Mouse (Mus musculus) neural tube, embryonic 10.5 days (tissue): Measurements from ENCODE around the gene Zfp318.
A peak's percentile ranks its signal among the peaks of the same experiment; 100 is the strongest.

Source experiments
- DNase-seq: peaks from one replicate; pipeline ENCODE4 v3.0.0-alpha.2; 2017; ENCODE audit warnings: low spot score; ENCODE audit errors: extremely low spot score

Gene Zfp318

GRCm38 (mm10) chr17:46383294-46384060 is at the start of gene Zfp318:
Gene Zfp318, plus strand, starts transcription at chr17:46383731.
- peak; percentile 98 for DNase-seq

DNA sequence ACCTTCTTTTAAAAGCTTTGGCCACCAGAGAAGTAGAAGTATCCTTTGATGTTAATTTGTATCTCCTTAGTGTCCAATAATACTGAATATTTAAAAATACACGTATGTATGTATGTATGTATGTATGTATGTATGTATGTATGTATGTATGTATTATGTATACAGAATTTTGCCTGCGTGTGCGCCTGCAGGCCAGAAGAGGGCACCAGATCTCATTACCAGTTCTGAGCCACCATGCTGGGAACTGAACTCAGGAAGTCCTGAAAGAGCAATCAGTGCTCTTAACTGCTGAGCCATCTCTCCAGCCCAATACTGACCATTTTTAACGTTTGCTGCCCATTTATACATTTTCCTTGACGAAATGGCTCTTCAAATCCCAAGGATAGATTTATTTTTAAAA is 47.1 kb upstream of the Zfp318 start:
- no peak for DNase-seq

DNA sequence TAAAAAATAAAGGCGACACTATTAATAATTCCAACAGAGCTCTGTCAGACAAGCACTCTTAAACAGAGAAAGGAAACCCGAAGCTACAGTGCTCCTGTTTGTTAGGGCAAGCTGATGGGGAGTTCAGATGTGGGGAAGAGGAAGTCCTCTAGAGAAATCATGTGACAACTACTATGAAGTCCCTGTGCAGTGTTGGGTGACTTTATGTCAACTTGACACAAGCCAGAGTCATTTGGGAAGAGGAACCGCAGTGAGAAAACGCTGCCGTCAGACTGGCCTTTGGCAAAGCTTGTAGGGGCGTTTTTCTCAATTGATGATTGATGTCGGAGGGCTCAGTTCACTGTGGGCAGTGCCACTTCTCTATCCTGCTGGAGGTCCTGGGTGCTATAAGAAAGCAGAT is 42.3 kb upstream of the Zfp318 start:
- DNase-seq: no peak

DNA sequence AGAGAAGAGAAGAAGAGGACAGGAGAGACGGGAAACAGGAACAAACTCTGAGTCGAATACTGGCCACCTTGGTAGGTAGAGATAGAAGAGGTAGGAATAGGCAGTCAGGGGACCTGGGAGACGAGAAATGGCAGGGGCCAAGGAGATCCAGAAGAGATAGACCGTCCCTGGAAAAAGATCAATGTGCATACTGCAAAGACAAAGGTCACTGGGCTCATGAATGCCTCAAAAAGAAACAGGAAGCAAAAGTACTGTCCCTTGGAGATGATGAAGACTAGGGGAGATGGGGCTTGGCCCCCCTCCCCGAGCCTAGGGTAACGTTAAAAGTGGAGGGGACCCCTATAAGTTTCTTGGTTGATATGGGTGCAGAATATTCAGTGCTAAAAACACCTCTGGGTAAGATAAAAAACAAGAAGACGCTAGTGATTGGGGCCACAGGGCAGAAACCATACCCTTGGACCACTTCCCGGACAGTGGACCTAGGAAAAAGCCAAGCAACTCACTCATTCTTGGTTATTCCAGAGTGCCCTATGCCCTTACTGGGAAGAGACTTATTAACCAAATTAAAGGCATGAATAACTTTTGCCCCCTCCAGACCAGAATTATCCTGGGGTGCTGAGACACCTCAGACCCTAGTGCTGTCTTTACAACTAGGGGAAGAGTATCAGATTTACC is 32.4 kb upstream of the Zfp318 start:
- no peak for DNase-seq

DNA sequence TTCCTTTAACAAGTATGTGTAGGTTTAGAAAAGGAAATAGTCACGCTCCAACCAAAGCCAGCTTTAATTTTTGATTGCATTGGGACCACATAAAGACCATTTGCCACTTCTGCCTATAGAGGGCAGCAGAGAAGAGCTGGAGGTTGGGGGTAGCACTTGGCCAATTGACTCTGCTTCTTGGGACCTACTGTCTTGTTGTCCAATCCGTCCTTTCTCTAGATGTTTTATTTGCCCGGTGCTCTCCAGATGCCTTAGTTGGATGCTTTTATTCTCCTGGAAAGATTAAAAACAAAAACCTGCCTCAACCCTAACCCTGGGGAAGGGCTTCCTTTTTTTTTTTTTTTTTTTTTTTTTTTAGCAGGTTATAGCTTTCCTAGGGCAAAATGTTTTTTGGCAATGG is 11.7 kb upstream of the Zfp318 start:
- no peak for DNase-seq

GRCm38 (mm10) chr17:46378564-46378963 is 5.0 kb upstream of the Zfp318 start:
- DNase-seq: no peak

GRCm38 (mm10) chr17:46384061-46384801 is 700 bp downstream of the Zfp318 start:
- DNase-seq: peak; percentile 71

GRCm38 (mm10) chr17:46388200-46388599 is 4.7 kb downstream of the Zfp318 start:
- no peak for DNase-seq

GRCm38 (mm10) chr17:46393012-46393411 is 9.5 kb downstream of the Zfp318 start:
- DNase-seq: peak; percentile 19

GRCm38 (mm10) chr17:46394631-46395030 is 11.1 kb downstream of the Zfp318 start:
- DNase-seq: no peak

DNA sequence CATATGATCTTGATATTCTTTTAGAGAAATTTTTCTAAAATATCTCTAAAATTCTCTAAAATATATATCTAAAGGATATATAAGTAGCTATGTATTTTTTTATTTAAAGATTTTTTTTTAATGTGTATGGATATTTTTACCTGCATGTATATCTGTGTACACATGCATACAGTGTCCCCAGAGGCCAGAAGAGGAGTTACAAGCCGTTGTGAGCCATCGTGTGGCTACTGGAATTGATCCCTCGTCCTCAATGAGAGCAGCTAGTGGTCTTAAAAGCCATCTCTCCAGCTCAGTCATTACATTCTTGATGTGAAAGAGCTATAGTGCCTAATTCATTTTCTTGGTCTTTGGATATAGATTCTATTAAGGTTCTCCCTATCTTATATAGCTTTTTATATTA is 24.9 kb downstream of the Zfp318 start:
- DNase-seq: no peak

DNA sequence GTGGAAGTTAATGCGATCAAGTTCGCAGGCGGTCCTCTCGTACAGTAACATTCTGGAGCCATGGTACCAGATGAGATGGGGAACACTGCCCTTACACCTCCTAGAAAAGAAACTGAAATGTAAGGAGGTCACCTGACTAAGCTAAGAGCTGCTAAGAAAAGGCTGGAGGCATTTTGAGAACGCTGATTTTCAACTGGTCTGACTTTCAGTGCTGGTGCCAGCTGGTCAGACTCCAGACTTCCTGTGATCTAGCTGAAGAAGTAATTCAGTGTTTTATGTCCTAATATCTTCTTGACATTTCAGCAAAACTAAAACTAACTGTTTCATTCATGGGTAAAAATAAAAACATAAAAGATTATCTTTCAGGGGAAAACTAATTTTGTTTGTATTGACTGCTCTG is 35.1 kb downstream of the Zfp318 start:
- DNase-seq: no peak

- DNase-seq: no peak
These were observed 36.2 kb downstream of the Zfp318 start for GRCm38 (mm10) chr17:46419717-46420116.

DNA sequence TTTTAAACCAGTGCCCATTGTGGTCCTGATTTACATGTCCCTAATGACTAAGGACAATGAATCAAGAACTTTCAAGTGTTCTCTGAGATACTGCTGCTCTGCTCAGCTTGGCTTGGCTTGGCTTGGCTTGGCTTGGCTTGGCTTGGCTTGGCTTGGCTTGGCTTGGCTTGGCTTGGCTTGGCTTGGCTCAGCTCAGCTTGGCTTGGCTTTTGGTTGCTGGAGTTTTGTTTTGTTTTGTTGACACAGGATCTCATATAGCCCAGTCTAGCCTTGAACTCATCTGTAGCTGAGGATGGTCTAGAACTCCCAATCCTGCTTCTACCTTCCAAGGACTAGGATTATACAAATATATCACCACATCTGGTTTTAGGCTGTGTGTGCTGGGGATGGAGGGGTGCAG is 43.0 kb downstream of the Zfp318 start:
- DNase-seq: no peak

- no peak for DNase-seq
These were observed 45.4 kb downstream of the Zfp318 start, which contains the start of gene Crip3 for GRCm38 (mm10) chr17:46428761-46429414. Gene Crip3, plus strand, starts transcription at chr17:46428926.

DNA sequence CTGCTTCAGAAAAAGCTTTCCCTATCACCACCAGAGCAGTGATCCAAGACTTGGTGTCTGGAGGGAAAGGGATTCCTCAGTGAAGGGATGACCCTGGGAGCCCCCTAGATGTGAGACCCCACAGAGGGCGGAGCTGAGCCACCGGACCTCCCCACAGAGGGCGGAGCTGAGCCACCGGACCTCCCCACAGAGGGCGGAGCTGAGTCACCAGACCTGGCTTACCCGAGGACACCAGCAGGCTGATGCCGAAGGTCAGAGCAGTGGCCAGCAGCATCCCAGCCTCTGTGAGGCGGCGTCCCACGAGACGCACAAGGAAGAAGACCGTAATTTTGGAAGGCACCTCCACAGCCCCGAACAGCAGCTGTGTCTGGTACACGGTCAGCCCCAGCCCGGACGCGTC is 50.1 kb downstream of the Zfp318 start:
- DNase-seq: no peak

GRCm38 (mm10) chr17:46436672-46437366 is 53.3 kb downstream of the Zfp318 start:
- DNase-seq: no peak

DNA sequence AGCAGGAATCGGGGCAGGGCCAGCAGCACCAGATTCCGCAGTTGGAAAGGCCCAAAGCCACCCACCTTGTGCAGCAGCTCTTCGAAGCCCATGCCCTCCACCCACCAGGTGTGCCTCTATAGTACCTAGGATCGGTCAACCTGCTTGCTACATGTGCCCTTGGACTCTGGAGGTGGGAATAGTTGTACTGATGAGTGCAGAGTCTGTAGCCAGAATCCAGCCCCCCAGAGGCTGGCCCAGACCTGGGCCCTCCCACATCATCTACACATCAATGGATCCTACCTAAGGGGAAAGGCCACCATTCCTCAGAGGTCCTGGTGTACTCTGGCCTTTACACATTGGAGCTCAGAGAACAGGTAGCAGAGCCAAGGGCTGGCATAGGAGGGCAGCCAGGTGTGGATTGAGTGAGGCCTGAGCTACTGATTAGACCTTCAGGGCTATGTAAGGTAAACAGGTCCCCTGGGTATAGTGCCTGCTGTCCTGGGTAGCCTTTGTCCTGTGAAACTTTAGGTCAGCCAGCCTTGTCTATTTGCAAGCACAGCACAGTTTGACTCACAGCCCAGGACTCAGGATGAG is 54.9 kb downstream of the Zfp318 start, which contains the start of gene Slc22a7:
Gene Slc22a7 (minus strand): TSS at position 160 of the 576 bp plus-strand sequence.
- no peak for DNase-seq

DNA sequence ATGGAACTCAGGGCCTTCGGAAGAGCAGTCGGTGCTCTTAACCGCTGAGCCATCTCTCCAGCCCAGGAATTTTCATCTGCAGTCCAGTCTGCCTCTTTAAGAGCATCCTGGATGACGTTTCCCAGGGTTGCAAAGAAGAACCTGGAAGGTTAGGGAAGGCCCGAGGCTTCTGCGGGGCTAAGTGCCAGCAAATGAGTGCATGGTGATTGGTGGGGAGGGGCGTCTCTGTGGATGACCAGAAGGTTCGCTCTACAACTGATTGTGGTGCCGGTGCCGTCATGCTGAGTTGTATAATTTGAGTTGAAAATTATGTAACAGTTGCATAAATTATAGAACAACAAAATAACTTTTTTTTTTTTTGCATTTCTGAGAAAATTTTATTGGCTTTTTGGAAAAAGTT is 55.6 kb downstream of the Zfp318 start:
- no peak for DNase-seq

- DNase-seq: no peak
These were observed 61.5 kb downstream of the Zfp318 start for GRCm38 (mm10) chr17:46444839-46445579.
